Mouse (Mus musculus): Measurements from ENCODE around the gene Dctn3. TPM values are rescaled to one million over a fixed set of nuclear protein-coding genes. Genes with fewer than 3 reads are reported as not detected.
"Not testable (repeated sequence)": the region's sequence is repeated elsewhere in the genome, so short reads cannot be mapped to it uniquely, and the experiment has no call there.

The Dctn3 gene
- total RNA-seq, 2 experiments from 2014 or later = 161 to 163 TPM

- DNase-seq (ENCODE audit: low spot score in 2 of 2) = no peak
Observed at GRCm38 (mm10) chr4:41739260-41739659, 16.3 kb upstream of the Dctn3 start.

- DNase-seq (ENCODE audit: low spot score in 2 of 2) = no peak
Observed at GRCm38 (mm10) chr4:41738256-41738603, 15.3 kb upstream of the Dctn3 start.

- peak; percentile 66 to 88 for DNase-seq (ENCODE audit: low spot score in 2 of 2)
Observed at GRCm38 (mm10) chr4:41737602-41738255, 14.8 kb upstream of the Dctn3 start.

- DNase-seq (ENCODE audit: low spot score in 2 of 2) = no peak
Observed at GRCm38 (mm10) chr4:41731052-41731765, 8.2 kb upstream of the Dctn3 start, which contains the start of gene Arid3c. Gene Arid3c, minus strand, starts transcription at chr4:41731142.

- DNase-seq (ENCODE audit: low spot score in 2 of 2) = no peak
Observed at GRCm38 (mm10) chr4:41726826-41727621, 4.1 kb upstream of the Dctn3 start.

- no peak for DNase-seq (ENCODE audit: low spot score in 2 of 2)
Observed at GRCm38 (mm10) chr4:41716834-41717233, 6.1 kb downstream of the Dctn3 start.

- peak in 1 of 2 experiments; percentile 71 for DNase-seq (ENCODE audit: low spot score in 2 of 2)
Observed at GRCm38 (mm10) chr4:41715596-41715995, 7.4 kb downstream of the Dctn3 start.

- DNase-seq (ENCODE audit: low spot score in 2 of 2) = no peak
Observed at GRCm38 (mm10) chr4:41715082-41715481, 7.9 kb downstream of the Dctn3 start.

- peak in 1 of 2 experiments; percentile 81 for DNase-seq (ENCODE audit: low spot score in 2 of 2)
Observed at GRCm38 (mm10) chr4:41714276-41714675, 8.7 kb downstream of the Dctn3 start.

- peak; percentile 86 to 87 for DNase-seq (ENCODE audit: low spot score in 2 of 2)
Observed at GRCm38 (mm10) chr4:41713197-41714067, 9.5 kb downstream of the Dctn3 start, which contains the start of gene Rpp25l. Gene Rpp25l, minus strand, starts transcription at chr4:41713534.

GRCm38 (mm10) chr4:41712421-41713196 lies 10.4 kb downstream of the Dctn3 start:
- DNase-seq (ENCODE audit: low spot score in 2 of 2) = no peak

GRCm38 (mm10) chr4:41711705-41712375 lies 11.1 kb downstream of the Dctn3 start:
- DNase-seq (ENCODE audit: low spot score in 2 of 2) = no peak

GRCm38 (mm10) chr4:41710229-41710628 lies 12.7 kb downstream of the Dctn3 start:
- DNase-seq (ENCODE audit: low spot score in 2 of 2) = no peak

- DNase-seq (ENCODE audit: low spot score in 2 of 2) = peak in 1 of 2 experiments; percentile 86
Observed at GRCm38 (mm10) chr4:41708192-41708745, 14.7 kb downstream of the Dctn3 start.

- DNase-seq (ENCODE audit: low spot score in 2 of 2) = no peak
Observed at GRCm38 (mm10) chr4:41707011-41707535, 15.9 kb downstream of the Dctn3 start.

- DNase-seq (ENCODE audit: low spot score in 2 of 2) = no peak
Observed at GRCm38 (mm10) chr4:41705922-41706754, 16.8 kb downstream of the Dctn3 start.

GRCm38 (mm10) chr4:41704651-41705050 lies 18.3 kb downstream of the Dctn3 start:
- DNase-seq (ENCODE audit: low spot score in 2 of 2) = no peak

GRCm38 (mm10) chr4:41702226-41702625 lies 20.7 kb downstream of the Dctn3 start:
- DNase-seq (ENCODE audit: low spot score in 2 of 2) = not testable (repeated sequence)
